Mouse (Mus musculus) gastrocnemius, postnatal 25 days (tissue): Measurements from ENCODE around the gene Trim10. TPM values are rescaled to one million over a fixed set of nuclear protein-coding genes. Genes with fewer than 3 reads are reported as not detected.
"Not testable (repeated sequence)": the region's sequence is repeated elsewhere in the genome, so short reads cannot be mapped to it uniquely, and the experiment has no call there.

Experiments
- DNase-seq: peaks from one replicate; pipeline ENCODE4 v3.0.0; 2022
- total RNA-seq, 2 experiments: library from RNA; stranded (reverse); gene quantifications; 1 replicate in 1 of 2; 2 replicates in 1 of 2; pipeline ENCODE4 v1.2.3; 2021

Trim10 gene
- total RNA-seq, 2 experiments from 2014 or later: 0.16 TPM; not detected in 1

- no peak for DNase-seq
These were observed 7.7 kb upstream of the Trim10 start for GRCm38 (mm10) chr17:36861680-36862079.

GRCm38 (mm10) chr17:36866719-36867527, 2.5 kb upstream of the Trim10 start, which contains the start of gene Trim15:
Gene Trim15, minus strand, starts transcription at chr17:36867210.
- DNase-seq: no peak

GRCm38 (mm10) chr17:36868836-36869235, 538 bp upstream of the Trim10 start:
- no peak for DNase-seq

- no peak for DNase-seq
These were observed 809 bp downstream of the Trim10 start for GRCm38 (mm10) chr17:36869955-36870810.

- no peak for DNase-seq
These were observed 5.3 kb downstream of the Trim10 start for GRCm38 (mm10) chr17:36874636-36875035.

- no peak for DNase-seq
These were observed 14.0 kb downstream of the Trim10 start for GRCm38 (mm10) chr17:36883350-36883749.

- DNase-seq: no peak
These were observed 15.9 kb downstream of the Trim10 start for GRCm38 (mm10) chr17:36885132-36885790.

- DNase-seq: no peak
These were observed 20.9 kb downstream of the Trim10 start, which contains the start of gene Trim40 for GRCm38 (mm10) chr17:36890073-36890903. Gene Trim40, minus strand, starts transcription at chr17:36890123.

GRCm38 (mm10) chr17:36891496-36891895, 22.1 kb downstream of the Trim10 start:
- not testable (repeated sequence) for DNase-seq

GRCm38 (mm10) chr17:36892362-36892761, 23.0 kb downstream of the Trim10 start:
- no peak for DNase-seq

- no peak for DNase-seq
These were observed 24.0 kb downstream of the Trim10 start for GRCm38 (mm10) chr17:36893387-36893786.

- no peak for DNase-seq
These were observed 27.2 kb downstream of the Trim10 start for GRCm38 (mm10) chr17:36896583-36896982.

- no peak for DNase-seq
These were observed 27.7 kb downstream of the Trim10 start for GRCm38 (mm10) chr17:36897065-36897464.

- DNase-seq: no peak
These were observed 28.3 kb downstream of the Trim10 start, which contains the start of gene Trim31 for GRCm38 (mm10) chr17:36897552-36898205. Gene Trim31, plus strand, starts transcription at chr17:36898118.

GRCm38 (mm10) chr17:36899376-36899775, 30.0 kb downstream of the Trim10 start:
- DNase-seq: no peak

GRCm38 (mm10) chr17:36900001-36900400, 30.6 kb downstream of the Trim10 start:
- DNase-seq: no peak

- no peak for DNase-seq
These were observed 31.3 kb downstream of the Trim10 start for GRCm38 (mm10) chr17:36900691-36901090.

- no peak for DNase-seq
These were observed 34.3 kb downstream of the Trim10 start for GRCm38 (mm10) chr17:36903651-36904050.

GRCm38 (mm10) chr17:36908235-36908634, 38.9 kb downstream of the Trim10 start:
- no peak for DNase-seq

GRCm38 (mm10) chr17:36909802-36910201, 40.4 kb downstream of the Trim10 start:
- DNase-seq: no peak

- no peak for DNase-seq
These were observed 42.7 kb downstream of the Trim10 start for GRCm38 (mm10) chr17:36912031-36912430.
